Mouse (Mus musculus) sigmoid colon, adult 10 weeks (tissue): Measurements from ENCODE around the gene Pigq. TPM values are rescaled to one million over a fixed set of nuclear protein-coding genes. Genes with fewer than 3 reads are reported as not detected.

Experiments used
- polyA plus RNA-seq: library from polyadenylated mRNA; stranded (reverse); fragments of 350-450 nt; fragmentation: Illumina TruSeq; extraction: RNeasy Lipid Tissue Mini Kit (QIAGEN cat#74804); gene quantifications from one replicate; pipeline ENCODE4 v1.2.3, GENCODE M21; 2014; ENCODE audit warnings: low read depth, low replicate concordance

The Pigq gene
- 26.7 TPM for polyA plus RNA-seq

DNA sequence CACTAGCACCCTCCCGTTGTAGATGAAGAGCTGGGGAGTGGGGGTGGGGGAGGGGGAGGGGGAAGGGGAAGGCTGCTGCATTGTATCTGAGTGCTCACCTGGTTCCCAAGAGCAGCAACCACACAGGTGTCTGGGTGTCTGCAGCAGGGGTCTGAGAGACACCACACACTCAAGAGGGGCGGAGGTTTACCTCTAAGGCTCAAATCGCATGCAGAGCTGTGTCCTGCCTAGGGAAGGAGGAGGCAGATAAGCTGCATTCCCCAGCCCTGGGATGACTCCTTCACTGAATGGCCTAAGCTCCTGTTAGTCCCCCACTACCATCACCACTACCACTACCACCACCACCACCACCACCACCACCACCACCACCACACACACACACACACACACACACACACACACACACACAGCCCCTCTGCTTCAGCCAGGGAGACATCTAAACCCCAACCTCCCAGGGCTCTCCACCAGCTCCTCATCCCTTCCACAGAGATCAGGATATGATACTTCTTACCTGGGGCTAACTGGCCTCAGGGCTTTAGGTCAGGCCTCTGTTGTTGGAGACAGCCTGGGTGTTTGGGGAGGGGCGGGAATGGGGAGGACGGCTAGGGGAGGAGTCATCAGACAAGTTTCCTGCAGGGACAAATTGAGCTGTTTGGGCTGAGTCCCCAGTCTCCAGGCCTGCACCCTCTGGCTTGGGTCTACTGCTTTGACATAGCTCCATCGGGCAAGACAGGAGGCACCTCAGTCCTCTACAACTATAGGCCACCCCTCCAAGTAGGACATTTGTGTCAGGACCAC lies at the start of gene Pigq, which contains the start of gene Nhlrc4:
Pigq (minus strand) TSS at position 571 of the 798 bp plus-strand sequence.
Nhlrc4 (minus strand) TSS at position 596 of the 798 bp plus-strand sequence.

GRCm38 (mm10) chr17:25985306-25986294 lies 40.9 kb upstream of the Pigq start, which contains the start of gene Capn15:
Gene Capn15, minus strand, starts transcription at chr17:25985796.

GRCm38 (mm10) chr17:25951803-25952623 lies 7.3 kb upstream of the Pigq start, which contains the start of gene A930017K11Rik:
Gene A930017K11Rik, minus strand, starts transcription at chr17:25952565.

DNA sequence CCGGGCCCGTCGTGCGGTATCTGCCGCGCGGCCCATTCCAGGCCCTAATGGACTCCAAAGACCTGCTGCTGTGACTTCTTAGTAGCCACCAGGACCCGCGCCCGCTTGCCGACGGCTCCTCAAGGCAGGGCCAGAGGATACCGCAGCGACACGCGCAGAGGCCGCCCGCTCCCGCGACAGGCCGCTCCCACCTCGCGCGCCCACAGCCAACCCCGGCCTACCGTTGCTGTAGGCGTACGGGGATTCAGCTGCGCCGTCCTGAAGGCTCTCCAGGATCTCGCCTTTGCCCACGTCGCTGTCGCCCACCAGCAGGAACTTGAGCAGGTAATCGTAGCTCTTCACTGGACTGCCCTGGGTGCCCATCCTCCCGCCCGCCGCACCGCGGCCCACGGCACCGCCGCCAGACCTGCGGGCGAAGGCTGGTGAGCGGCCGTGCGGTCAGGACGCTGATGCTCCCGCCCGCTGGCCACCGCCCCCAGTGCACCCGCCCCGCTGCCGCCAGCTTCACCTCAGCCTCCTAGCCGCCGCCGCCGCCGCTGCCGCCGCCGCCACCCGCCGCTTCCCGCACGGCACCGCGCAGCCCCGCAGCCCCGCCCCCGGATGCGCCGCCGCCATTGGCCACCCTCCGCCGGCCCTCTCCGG lies 25.5 kb downstream of the Pigq start, which contains the start of gene Rab40c:
Rab40c (minus strand) TSS at position 584 of the 642 bp plus-strand sequence.

DNA sequence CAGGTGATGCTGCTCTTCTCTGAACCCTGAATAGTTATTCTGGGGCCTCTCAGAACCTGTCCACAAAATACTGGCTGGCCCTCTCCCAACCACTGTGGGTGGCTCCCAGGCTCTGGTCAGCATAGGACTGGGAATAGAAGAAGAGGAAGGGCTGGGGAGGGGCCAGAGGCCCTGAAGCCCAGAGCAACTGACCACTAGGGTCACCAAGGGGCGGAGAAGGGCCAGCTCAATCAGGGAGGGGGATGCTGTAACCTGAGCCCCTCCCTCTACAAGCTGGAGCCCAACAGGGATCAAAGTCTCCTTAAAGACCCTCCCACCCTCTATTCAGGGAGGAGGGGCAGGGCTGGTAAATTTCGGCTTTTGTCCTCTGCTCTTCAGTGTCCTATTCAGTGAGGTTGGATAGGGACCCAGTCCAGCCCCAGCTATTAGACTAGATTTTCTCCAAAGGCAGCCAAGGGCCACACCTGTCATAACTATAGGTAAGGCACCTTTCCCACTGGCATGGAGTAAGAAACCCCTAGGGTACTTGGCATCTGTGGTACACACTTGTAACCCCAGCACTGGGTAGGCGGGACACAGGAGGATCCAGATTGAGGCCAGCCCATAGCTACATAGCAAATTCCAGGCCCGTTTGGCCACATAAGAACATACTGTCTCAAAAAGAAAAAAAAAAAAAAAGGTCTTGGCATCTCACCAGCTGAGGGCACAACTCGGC lies 64.4 kb downstream of the Pigq start, which contains the start of gene Wfikkn1:
Wfikkn1 (minus strand) TSS at position 663 of the 715 bp plus-strand sequence.

Other genes with a start within 250 kb of the Pigq start
- not detected for gene Gng13, start 227.8 kb downstream of the Pigq start, polyA plus RNA-seq
- not detected for gene Chtf18, start 217.5 kb downstream of the Pigq start, polyA plus RNA-seq
- gene Rpusd1, start 217.3 kb downstream of the Pigq start, polyA plus RNA-seq = not detected
- gene Mslnl, start 208.9 kb downstream of the Pigq start, polyA plus RNA-seq = not detected
- gene Msln, start 190.6 kb downstream of the Pigq start, polyA plus RNA-seq = 0.41 TPM
- 1.5 TPM for gene Narfl, start 171.2 kb downstream of the Pigq start, polyA plus RNA-seq
- gene Haghl, start 159.3 kb downstream of the Pigq start, polyA plus RNA-seq = not detected
- gene Ccdc78, start 158.4 kb downstream of the Pigq start, polyA plus RNA-seq = not detected
- 0.38 TPM for gene Fam173a, start 152.0 kb downstream of the Pigq start, polyA plus RNA-seq
- not detected for gene AC134908.4, start 149.3 kb downstream of the Pigq start, polyA plus RNA-seq
- gene Metrn, start 147.8 kb downstream of the Pigq start, polyA plus RNA-seq = not detected
- gene Fbxl16, start 135.9 kb downstream of the Pigq start, polyA plus RNA-seq = 1.4 TPM
- gene Wdr24, start 121.3 kb downstream of the Pigq start, polyA plus RNA-seq = 0.76 TPM
- gene Jmjd8, start 116.1 kb downstream of the Pigq start, polyA plus RNA-seq = 3.4 TPM
- gene Stub1, start 111.5 kb downstream of the Pigq start, polyA plus RNA-seq = 7.7 TPM
- gene Rhbdl1, start 107.6 kb downstream of the Pigq start, polyA plus RNA-seq = not detected
- not detected for gene Gm20683, start 103.2 kb downstream of the Pigq start, polyA plus RNA-seq
- gene Rhot2, start 100.1 kb downstream of the Pigq start, polyA plus RNA-seq = 18.0 TPM
- gene Wdr90, start 83.4 kb downstream of the Pigq start, polyA plus RNA-seq = 1.8 TPM
- gene Mcrip2, start 76.2 kb downstream of the Pigq start, polyA plus RNA-seq = not detected
- gene Mettl26, start 69.9 kb downstream of the Pigq start, polyA plus RNA-seq = 15.8 TPM
- not detected for gene Wfikkn1, start 64.1 kb downstream of the Pigq start, polyA plus RNA-seq
- 1.5 TPM for gene Rab40c, start 25.2 kb downstream of the Pigq start, polyA plus RNA-seq
- gene Nhlrc4, start within 50 bp of the Pigq start, polyA plus RNA-seq = not detected
- not detected for gene A930017K11Rik, start 7.6 kb upstream of the Pigq start, polyA plus RNA-seq
- gene Capn15, start 40.9 kb upstream of the Pigq start, polyA plus RNA-seq = 0.85 TPM
- gene Rab11fip3, start 124.6 kb upstream of the Pigq start, polyA plus RNA-seq = 2.1 TPM
- gene Decr2, start 145.4 kb upstream of the Pigq start, polyA plus RNA-seq = 34.7 TPM
- not detected for gene Nme4, start 150.7 kb upstream of the Pigq start, polyA plus RNA-seq
- gene Tmem8, start 168.4 kb upstream of the Pigq start, polyA plus RNA-seq = 12.7 TPM
- gene Mrpl28, start 178.6 kb upstream of the Pigq start, polyA plus RNA-seq = 4.6 TPM
- gene Axin1, start 193.8 kb upstream of the Pigq start, polyA plus RNA-seq = 20.7 TPM